Mouse (Mus musculus): Measurements from ENCODE around the gene Fkbp15.
"Not testable (repeated sequence)": the region's sequence is repeated elsewhere in the genome, so short reads cannot be mapped to it uniquely, and the experiment has no call there.

Gene Fkbp15

DNA sequence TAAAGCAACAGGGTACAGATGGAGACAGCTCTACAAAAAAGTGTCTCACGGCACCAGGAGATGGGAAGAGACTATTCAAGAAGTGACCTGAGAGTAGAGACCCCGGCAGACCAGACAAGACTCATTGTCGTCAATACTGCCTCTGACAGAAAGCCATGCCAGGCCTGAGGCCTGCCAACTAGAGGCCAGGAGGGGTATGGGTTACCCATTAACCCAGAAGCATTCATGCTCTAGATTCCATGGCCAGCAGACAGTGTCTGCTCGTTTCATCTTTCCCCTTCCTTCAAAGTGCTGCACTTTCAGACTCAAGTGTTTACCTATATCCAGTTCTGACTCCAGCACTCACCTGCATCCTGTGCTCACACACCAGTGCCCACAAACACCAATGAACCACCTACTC, 82.3 kb downstream of the Fkbp15 start:
- no peak for DNase-seq (ENCODE audit: low spot score)

- no peak for DNase-seq (ENCODE audit: low spot score)
Observed at GRCm38 (mm10) chr4:62277222-62277621, 83.1 kb downstream of the Fkbp15 start.

- DNase-seq (ENCODE audit: low spot score): no peak
Observed at GRCm38 (mm10) chr4:62276642-62277041, 83.7 kb downstream of the Fkbp15 start.

DNA sequence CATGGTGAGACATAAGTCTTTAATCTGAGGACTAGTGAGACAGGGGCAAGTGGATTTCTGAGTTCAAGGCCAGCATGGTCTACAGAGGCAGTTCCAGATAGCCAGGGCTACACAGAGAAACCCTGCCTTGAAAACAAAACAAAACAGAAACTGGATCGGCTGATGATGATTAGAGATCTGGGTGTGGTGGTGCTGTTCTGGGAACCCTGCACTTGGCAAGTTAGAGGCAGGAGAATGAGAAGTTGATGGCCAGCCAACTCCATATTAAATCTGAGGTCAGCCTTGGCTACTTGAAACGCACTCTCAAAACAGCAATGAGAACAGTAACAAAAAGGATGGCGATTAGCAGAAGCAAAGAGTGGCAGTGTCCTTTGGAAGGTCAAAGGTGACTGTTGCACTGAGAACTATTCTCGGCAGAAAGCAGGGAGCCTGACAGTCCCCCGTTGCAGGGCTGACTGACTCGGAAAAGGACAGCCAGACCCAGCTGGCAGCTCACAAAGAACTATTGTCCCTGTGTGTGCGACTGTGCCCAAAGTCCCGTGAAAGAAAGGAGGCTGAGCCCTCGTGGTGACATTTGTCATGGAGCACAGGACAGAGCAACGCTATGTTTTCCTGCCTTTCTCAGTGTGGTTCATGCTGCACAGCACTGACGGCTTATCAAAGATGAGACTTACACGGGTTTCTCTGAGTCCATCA, 85.4 kb downstream of the Fkbp15 start:
- peak; percentile 29 for DNase-seq (ENCODE audit: low spot score)

GRCm38 (mm10) chr4:62273916-62274315, 86.4 kb downstream of the Fkbp15 start:
- no peak for DNase-seq (ENCODE audit: low spot score)

DNA sequence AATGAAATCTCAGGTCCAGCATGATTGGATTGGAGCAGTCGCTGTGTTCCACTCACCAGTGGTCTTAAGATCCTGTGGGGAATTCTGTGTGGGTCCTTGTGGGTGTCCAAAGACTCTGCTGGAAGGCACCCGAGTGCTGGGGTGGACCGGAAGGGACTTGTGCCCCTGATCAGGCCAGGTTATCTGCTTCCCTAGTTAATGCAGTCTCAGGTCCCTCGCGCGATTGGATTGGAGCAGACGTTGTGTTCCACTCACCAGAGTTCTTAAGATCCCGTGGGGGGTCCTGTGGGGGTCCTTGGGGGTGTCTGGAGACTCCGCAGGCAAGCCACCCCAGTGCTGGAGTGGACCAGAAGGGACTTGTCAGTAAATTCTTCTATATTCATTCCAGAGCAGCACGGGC, 87.7 kb downstream of the Fkbp15 start:
- DNase-seq (ENCODE audit: low spot score): no peak

DNA sequence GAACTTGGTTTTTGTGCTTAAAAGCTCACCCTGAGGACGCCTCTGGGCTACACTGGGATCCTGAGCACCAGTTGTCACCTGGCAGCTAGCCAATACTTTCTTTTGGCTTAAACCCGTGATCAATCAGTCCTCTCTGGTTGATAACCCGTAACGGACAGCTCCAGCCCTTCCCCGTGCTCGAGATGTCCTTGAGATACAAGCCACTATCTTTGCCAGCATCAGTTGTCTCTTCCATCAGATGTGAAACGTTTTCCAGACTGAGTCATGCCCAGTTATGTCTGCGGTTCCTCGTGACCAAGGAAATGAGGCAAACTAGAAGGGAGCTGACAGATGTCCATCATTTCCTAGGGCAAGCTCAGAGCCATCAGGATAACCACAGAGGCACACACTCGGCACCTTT, 93.2 kb downstream of the Fkbp15 start:
- DNase-seq (ENCODE audit: low spot score): no peak

GRCm38 (mm10) chr4:62266016-62266415, 94.3 kb downstream of the Fkbp15 start:
- DNase-seq (ENCODE audit: low spot score): not testable (repeated sequence)

DNA sequence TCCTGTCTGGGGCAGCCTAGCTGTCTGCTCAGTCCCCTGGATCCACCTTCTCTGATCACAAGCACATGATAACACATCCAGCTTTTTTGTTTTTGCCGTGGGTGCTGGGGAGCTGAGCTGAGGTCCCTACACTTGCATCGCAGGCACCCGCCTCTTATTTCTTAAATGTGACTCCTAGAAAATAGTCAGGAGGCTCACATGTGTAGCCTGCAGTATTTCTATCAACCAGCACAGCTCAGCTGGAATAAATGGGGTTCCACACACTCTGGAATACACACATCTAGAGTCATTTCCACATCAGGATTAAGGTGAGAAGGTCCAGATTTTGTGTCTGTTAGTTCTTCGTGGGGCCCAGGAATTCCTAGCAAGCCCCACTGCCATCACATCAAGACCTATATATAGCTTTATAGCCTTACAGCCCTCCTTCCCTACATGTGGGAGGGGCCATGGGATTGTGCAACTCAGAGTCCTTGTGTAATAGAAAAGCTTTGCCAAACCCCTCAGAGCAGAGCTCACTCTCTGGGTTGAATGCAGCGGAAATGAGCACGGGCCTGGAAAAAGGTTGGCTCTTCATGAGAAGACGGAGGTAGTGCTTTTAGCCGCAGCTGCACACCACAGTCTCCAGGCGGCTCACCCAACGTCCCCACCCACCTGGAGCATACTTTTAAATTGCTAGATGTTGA, 95.1 kb downstream of the Fkbp15 start:
- peak; percentile 44 for DNase-seq (ENCODE audit: low spot score)

DNA sequence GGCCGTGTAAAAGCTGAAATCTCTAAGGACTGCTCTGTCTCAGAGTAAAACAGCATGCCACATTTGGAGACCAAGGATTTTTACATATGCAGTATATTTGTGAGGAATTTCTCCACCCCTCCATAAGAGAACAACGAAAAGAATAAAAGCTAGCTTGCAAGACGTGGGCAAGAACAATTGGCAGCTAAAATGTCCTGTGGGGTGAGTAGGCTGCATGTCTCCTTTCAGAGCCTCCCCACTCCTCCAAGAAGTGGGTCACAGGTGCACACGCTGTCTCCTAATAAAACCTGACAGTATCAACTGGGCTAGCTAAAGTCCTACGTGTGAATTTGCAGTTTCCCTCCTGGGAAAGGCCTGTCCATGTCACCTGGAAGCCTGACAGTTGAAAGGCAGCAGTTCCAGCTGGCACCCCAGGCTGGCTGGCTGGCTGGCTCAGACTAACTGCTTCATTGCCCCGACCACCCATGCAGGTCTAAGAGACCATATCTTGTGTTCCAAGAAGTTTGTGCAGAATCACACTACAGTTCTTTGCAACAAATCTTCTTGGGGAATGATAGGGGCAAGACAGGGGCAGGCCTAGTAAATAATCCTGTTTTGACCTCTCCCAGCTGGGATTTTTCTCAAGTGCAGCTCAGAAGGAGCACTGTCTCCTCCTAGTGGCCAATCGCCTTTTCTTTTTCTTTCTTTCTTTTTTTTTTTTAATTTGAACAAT, 97.1 kb downstream of the Fkbp15 start:
- no peak for DNase-seq (ENCODE audit: low spot score)

GRCm38 (mm10) chr4:62262276-62262675, 98.1 kb downstream of the Fkbp15 start, which contains the start of gene Slc31a2:
TSS of gene Slc31a2 (plus strand) at chr4:62262562.
- DNase-seq (ENCODE audit: low spot score): no peak

GRCm38 (mm10) chr4:62256931-62257330, 103.4 kb downstream of the Fkbp15 start:
- peak; percentile 28 for DNase-seq (ENCODE audit: low spot score)

- DNase-seq (ENCODE audit: low spot score): no peak
Observed at GRCm38 (mm10) chr4:62254551-62254950, 105.8 kb downstream of the Fkbp15 start.

DNA sequence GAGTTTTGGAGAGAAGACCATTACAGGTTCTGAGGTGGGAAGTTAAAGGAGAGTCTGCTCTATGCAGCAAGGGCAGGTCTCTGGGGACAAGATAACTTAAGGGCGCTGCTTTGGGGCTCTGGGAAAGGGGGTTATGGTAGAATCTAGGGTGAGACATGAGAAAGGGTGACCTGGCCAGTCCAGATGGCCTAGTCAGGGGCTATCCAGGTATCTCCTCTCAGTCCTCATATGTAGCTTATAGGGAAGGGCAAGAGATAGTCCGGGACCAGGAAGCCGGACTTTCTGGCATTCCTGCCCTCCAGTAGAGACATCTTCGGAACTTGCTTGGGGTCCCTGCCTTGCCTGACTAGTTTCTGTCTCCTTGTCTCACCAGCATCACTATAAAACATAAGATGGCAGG, 108.6 kb downstream of the Fkbp15 start:
- DNase-seq (ENCODE audit: low spot score): no peak

DNA sequence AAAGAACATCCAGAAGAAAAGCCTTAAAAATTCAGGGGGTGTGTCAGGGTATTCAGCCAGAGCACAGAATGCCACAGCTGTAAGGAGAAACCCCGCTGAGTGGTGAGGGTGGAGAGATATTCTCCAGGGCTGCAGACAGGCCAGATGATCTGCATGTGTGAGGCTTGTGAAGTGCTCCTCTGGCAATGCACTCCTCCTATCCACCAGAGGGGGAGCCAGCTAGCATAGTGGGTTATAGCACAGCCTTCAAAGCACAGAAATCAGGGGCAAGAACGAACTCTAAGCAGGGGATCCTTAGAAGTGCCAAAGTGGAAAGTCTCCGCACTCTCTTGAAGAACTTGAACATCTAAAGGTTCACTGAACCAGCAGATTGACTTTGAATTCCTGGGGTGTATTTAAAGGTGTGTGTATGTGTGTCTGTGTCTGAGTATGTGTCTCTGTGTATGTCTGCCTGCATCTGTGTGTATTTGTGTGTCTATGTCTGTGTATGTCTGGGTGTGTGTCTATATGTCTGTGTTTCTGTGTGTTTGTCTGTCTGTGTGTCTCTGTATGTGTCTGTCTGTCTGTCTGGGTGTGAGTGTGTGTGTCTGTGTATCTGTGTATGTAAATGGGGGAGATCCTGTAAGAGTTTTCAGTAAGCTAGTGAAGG, 109.3 kb downstream of the Fkbp15 start:
- no peak for DNase-seq (ENCODE audit: low spot score)

All from yolk sac, embryonic 10.5 days (tissue).